Mouse (Mus musculus) right cerebral cortex, postnatal 25 days (tissue): ENCODE data around the gene Babam2.
"Not testable (repeated sequence)": the region's sequence is repeated elsewhere in the genome, so short reads cannot be mapped to it uniquely, and the experiment has no call there.

ENCODE experiments used
- DNase-seq: peaks from one replicate; pipeline ENCODE4 v3.0.0; 2022

Babam2 gene

GRCm38 (mm10) chr5:31792338-31792737 lies 94.9 kb downstream of the Babam2 start:
- no peak for DNase-seq

GRCm38 (mm10) chr5:31792863-31793262 lies 95.4 kb downstream of the Babam2 start:
- DNase-seq: no peak

- no peak for DNase-seq
Observed at GRCm38 (mm10) chr5:31795414-31795813, 97.9 kb downstream of the Babam2 start.

- no peak for DNase-seq
Observed at GRCm38 (mm10) chr5:31796979-31797378, 99.5 kb downstream of the Babam2 start.

- DNase-seq: not testable (repeated sequence)
Observed at GRCm38 (mm10) chr5:31804211-31804610, 106.7 kb downstream of the Babam2 start.

GRCm38 (mm10) chr5:31804751-31805150 lies 107.3 kb downstream of the Babam2 start:
- DNase-seq: no peak

GRCm38 (mm10) chr5:31807312-31807711 lies 109.8 kb downstream of the Babam2 start:
- no peak for DNase-seq

GRCm38 (mm10) chr5:31808271-31808670 lies 110.8 kb downstream of the Babam2 start:
- no peak for DNase-seq

- DNase-seq: no peak
Observed at GRCm38 (mm10) chr5:31810796-31811662, 113.5 kb downstream of the Babam2 start.

GRCm38 (mm10) chr5:31811663-31812001 lies 114.1 kb downstream of the Babam2 start:
- DNase-seq: no peak

- no peak for DNase-seq
Observed at GRCm38 (mm10) chr5:31813156-31813675, 115.7 kb downstream of the Babam2 start.

- DNase-seq: no peak
Observed at GRCm38 (mm10) chr5:31814068-31814467, 116.6 kb downstream of the Babam2 start.

GRCm38 (mm10) chr5:31815129-31815528 lies 117.6 kb downstream of the Babam2 start:
- DNase-seq: no peak

GRCm38 (mm10) chr5:31816082-31816481 lies 118.6 kb downstream of the Babam2 start:
- DNase-seq: no peak

- DNase-seq: no peak
Observed at GRCm38 (mm10) chr5:31820801-31821200, 123.3 kb downstream of the Babam2 start.

GRCm38 (mm10) chr5:31821204-31821603 lies 123.7 kb downstream of the Babam2 start:
- DNase-seq: no peak

GRCm38 (mm10) chr5:31823673-31824072 lies 126.2 kb downstream of the Babam2 start:
- DNase-seq: no peak

- no peak for DNase-seq
Observed at GRCm38 (mm10) chr5:31824126-31824525, 126.6 kb downstream of the Babam2 start.

GRCm38 (mm10) chr5:31827304-31827703 lies 129.8 kb downstream of the Babam2 start:
- no peak for DNase-seq

- no peak for DNase-seq
Observed at GRCm38 (mm10) chr5:31827896-31828295, 130.4 kb downstream of the Babam2 start.

- no peak for DNase-seq
Observed at GRCm38 (mm10) chr5:31828747-31829146, 131.3 kb downstream of the Babam2 start.

GRCm38 (mm10) chr5:31829588-31829987 lies 132.1 kb downstream of the Babam2 start:
- no peak for DNase-seq

- DNase-seq: no peak
Observed at GRCm38 (mm10) chr5:31831587-31831986, 134.1 kb downstream of the Babam2 start.

GRCm38 (mm10) chr5:31835691-31836090 lies 138.2 kb downstream of the Babam2 start:
- DNase-seq: no peak

GRCm38 (mm10) chr5:31839973-31840372 lies 142.5 kb downstream of the Babam2 start:
- DNase-seq: no peak
